8 mouse cellular contexts compared by ENCODE assay signal in the genomic region with DNA sequence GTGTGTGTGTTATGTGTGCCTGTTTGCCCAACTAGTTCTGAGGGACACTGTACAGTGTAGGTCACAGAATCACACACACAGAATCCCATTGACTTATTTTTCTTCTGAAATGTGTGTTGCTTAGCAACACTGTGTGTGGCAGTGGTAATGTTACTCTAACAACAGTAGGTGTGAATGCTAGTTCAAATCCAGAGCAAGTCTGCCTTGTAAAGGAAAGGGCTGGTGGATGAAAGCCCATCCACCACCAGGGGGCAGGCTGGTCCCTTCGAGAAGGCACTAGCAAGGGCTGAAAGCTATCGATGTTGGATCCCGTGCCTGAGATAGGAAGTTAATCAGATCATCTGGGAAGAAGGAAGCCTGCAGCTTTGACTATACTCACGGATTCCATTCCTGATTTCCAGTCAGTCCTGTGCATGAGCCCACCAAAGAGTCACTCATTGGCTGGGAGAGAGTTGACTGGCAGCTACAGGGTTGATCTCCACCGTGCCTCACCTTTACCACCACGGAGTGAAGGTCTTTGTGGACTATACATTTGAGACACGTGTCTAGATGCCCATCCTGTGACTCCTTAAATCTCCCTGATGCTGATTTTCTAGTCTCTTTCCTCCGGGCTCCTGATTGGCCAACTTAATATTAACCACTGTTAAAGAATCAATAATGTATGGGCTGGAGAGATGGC. TPM values are rescaled to one million over a fixed set of nuclear protein-coding genes. Genes with fewer than 3 reads are reported as not detected.
DNase-seq lines count a peak whose midpoint lies in the region; ATAC-seq and TF ChIP-seq lines count a peak whose summit lies in the region.

No protein-coding gene starts in this region.

- in situ Hi-C loops in CH12.LX (cut with MboI; ENCODE audit: low pct_ligation_motif_present, low pct_unique_long_range_greater_than_20kb, low sequenced_read_pairs), result no loop called here

- H3K4me3 ChIP-seq in CH12.LX (replicated peaks in 1 of 3; ENCODE audit: low read depth in 2 of 3, low read length in 2 of 3, poor library complexity in 1 of 3), result no peak overlapping the region
- no peak overlapping the region for H3K4me3 ChIP-seq in forebrain, embryonic 10.5 days
- H3K4me3 ChIP-seq in liver, postnatal 0 days (ENCODE audit: low read depth, low read length), result no peak overlapping the region
- no peak overlapping the region for H3K4me3 ChIP-seq in neural tube, embryonic 15.5 days (replicated peaks)

- H3K9ac ChIP-seq in CH12.LX (ENCODE audit: insufficient read depth, low read depth), result no peak overlapping the region
- no peak overlapping the region for H3K9ac ChIP-seq in liver, postnatal 0 days (replicated peaks)
- no peak overlapping the region for H3K9ac ChIP-seq in neural tube, embryonic 15.5 days (replicated peaks)

- H3K9me3 ChIP-seq in CH12.LX (replicated peaks; ENCODE audit: low read length), result no peaks in the 10 kb centered on the region
- no peaks in the 10 kb centered on the region for H3K9me3 ChIP-seq in forebrain, embryonic 10.5 days
- no peaks in the 10 kb centered on the region for H3K9me3 ChIP-seq in liver, postnatal 0 days (ENCODE audit: low read length)
- no peaks in the 10 kb centered on the region for H3K9me3 ChIP-seq in neural tube, embryonic 15.5 days (replicated peaks)

- H3K79me2 ChIP-seq in CH12.LX (replicated peaks; ENCODE audit: control insufficient read depth, extremely low read depth, insufficient read depth, poor library complexity, severe bottlenecking), result no peaks in the 10 kb centered on the region

- H3K27ac ChIP-seq in CH12.LX (ENCODE audit: insufficient read depth, low read depth), result no peak overlapping the region
- no peak overlapping the region for H3K27ac ChIP-seq in forebrain, embryonic 10.5 days
- H3K27ac ChIP-seq in liver, postnatal 0 days (ENCODE audit: low read depth), result no peak overlapping the region
- H3K27ac ChIP-seq in neural tube, embryonic 15.5 days (replicated peaks), result no peak overlapping the region

- no peak for TF ChIP-seq POLR2A in CH12.LX (IDR thresholded peaks at IDR 0.05; ENCODE audit: low read depth, low read length)

- TF ChIP-seq EP300 in CH12.LX (IDR thresholded peaks at IDR 0.05; ENCODE audit: low read length), result no peak
- no peak for TF ChIP-seq EP300 in liver, postnatal 0 days (IDR thresholded peaks at IDR 0.05; ENCODE audit: low read depth)

- no peaks in the 10 kb centered on the region for H3K4me1 ChIP-seq in CH12.LX (ENCODE audit: control insufficient read depth in 1 of 2, insufficient read depth in 2 of 2)
- peaks cover 14% of the 10 kb centered on the region for H3K4me1 ChIP-seq in forebrain, embryonic 10.5 days
- H3K4me1 ChIP-seq in liver, postnatal 0 days (ENCODE audit: insufficient read depth), result no peaks in the 10 kb centered on the region
- H3K4me1 ChIP-seq in neural tube, embryonic 15.5 days, result no peaks in the 10 kb centered on the region

- TF ChIP-seq RAD21 in CH12.LX (IDR thresholded peaks at IDR 0.05; ENCODE audit: low read depth, low read length), result peak; percentile 85

- ATAC-seq in liver, postnatal 0 days, result peak; percentile 64
- peak; percentile 80 for ATAC-seq in neural tube, embryonic 15.5 days (ENCODE audit: low FRiP score)

- intact Hi-C loops in heart, postnatal 14 days (cut with DNase I), result loop anchor here (2.0 kb wide), 1 partner anchor 390 kb away; no protein-coding TSS in a partner anchor

- peak; percentile 94 to 95 for TF ChIP-seq CTCF in CH12.LX (conservative IDR thresholded peaks at IDR 0.05 in 1 of 2, IDR thresholded peaks at IDR 0.05 in 1 of 2; ENCODE audit: low read depth in 2 of 2, low read length in 2 of 2)
- peak; percentile 89 for TF ChIP-seq CTCF in liver, postnatal 0 days (IDR thresholded peaks at IDR 0.05; ENCODE audit: low read depth)

- 0 out of 2 replicates have a peak overlapping the region, but pooled peaks have one; percentile 38 for H3K4me2 ChIP-seq in CH12.LX (ENCODE audit: insufficient read depth, low read depth, poor library complexity, severe bottlenecking)
- no peak overlapping the region for H3K4me2 ChIP-seq in liver, postnatal 0 days (ENCODE audit: low read depth, low read length)
- no peak overlapping the region for H3K4me2 ChIP-seq in neural tube, embryonic 15.5 days

- peak; percentile 82 for DNase-seq in CH12.LX (ENCODE audit: extremely low read depth)
- DNase-seq in c-Kit-negative CD71-positive TER-119-positive erythroid progenitor cells, embryonic 14.5 days (ENCODE audit: low read depth, low spot score), result peak; percentile 13
- DNase-seq in forebrain, embryonic 10.5 days (ENCODE audit: extremely low spot score, low spot score), result peak; percentile 81
- peak; percentile 86 to 90 for DNase-seq in heart, postnatal 14 days
- peak; percentile 94 to 95 for DNase-seq in kidney, postnatal 4 days
- peak; percentile 84 for DNase-seq in liver, postnatal 0 days
- peak; percentile 93 for DNase-seq in testis, postnatal 10 days (ENCODE audit: low spot score)

- H3K27me3 ChIP-seq in CH12.LX (replicated peaks), result peaks cover 23% of the 10 kb centered on the region
- H3K27me3 ChIP-seq in forebrain, embryonic 10.5 days (ENCODE audit: poor library complexity, severe bottlenecking), result no peaks in the 10 kb centered on the region
- H3K27me3 ChIP-seq in liver, postnatal 0 days (ENCODE audit: insufficient read depth, low read length), result no peaks in the 10 kb centered on the region
- no peaks in the 10 kb centered on the region for H3K27me3 ChIP-seq in neural tube, embryonic 15.5 days (replicated peaks)

- dilution Hi-C loops in CH12.LX (cut with MboI; ENCODE audit: extremely low pct_ligation_motif_present, extremely low pct_unique_long_range_greater_than_20kb, low sequenced_read_pairs), result no loop called here

- no peaks in the 10 kb centered on the region for H3K36me3 ChIP-seq in CH12.LX (replicated peaks in 1 of 2; ENCODE audit: control insufficient read depth in 1 of 2, insufficient read depth in 1 of 2, low read length in 1 of 2)
- no peaks in the 10 kb centered on the region for H3K36me3 ChIP-seq in forebrain, embryonic 10.5 days (replicated peaks)
- no peaks in the 10 kb centered on the region for H3K36me3 ChIP-seq in liver, postnatal 0 days (replicated peaks; ENCODE audit: insufficient read depth, low read length)
- H3K36me3 ChIP-seq in neural tube, embryonic 15.5 days, result no peaks in the 10 kb centered on the region

- WGBS in forebrain, embryonic 10.5 days, result 32% methylated on average over 8 of the region's 8 CpGs
- WGBS in liver, postnatal 0 days (ENCODE audit: insufficient replicate concordance), result 22% methylated on average over 8 of the region's 8 CpGs
- 33% methylated on average over 8 of the region's 8 CpGs for WGBS in neural tube, embryonic 15.5 days

TF ChIP-seq in CH12.LX, 34 proteins besides CTCF, POLR2A, EP300 and RAD21:
- peak; percentile 56; the same call in 1 of the 2 replicates for TF ChIP-seq BHLHE40 (IDR thresholded peaks at IDR 0.05; ENCODE audit: low read depth, low read length)
- TF ChIP-seq USF1 (IDR thresholded peaks at IDR 0.05; ENCODE audit: low read depth, low read length), result no peak
- TF ChIP-seq ZNF384 (IDR thresholded peaks at IDR 0.05; ENCODE audit: low read depth, low read length), result no peak
- no peak for TF ChIP-seq NRF1 (IDR thresholded peaks at IDR 0.05; ENCODE audit: low read depth, low read length)
- peak; percentile 85 for TF ChIP-seq SMC3 (IDR thresholded peaks at IDR 0.05; ENCODE audit: low read depth, low read length)
- TF ChIP-seq ETS1 (conservative IDR thresholded peaks at IDR 0.05; ENCODE audit: low read depth, low read length), result no peak
- TF ChIP-seq RCOR1 (conservative IDR thresholded peaks at IDR 0.05; ENCODE audit: low read depth, low read length), result no peak
- no peak for TF ChIP-seq TBP (conservative IDR thresholded peaks at IDR 0.05; ENCODE audit: low read depth, low read length)
- no peak for TF ChIP-seq PAX5 (IDR thresholded peaks at IDR 0.05; ENCODE audit: low read length)
- TF ChIP-seq TCF12 (IDR thresholded peaks at IDR 0.05; ENCODE audit: low read depth, low read length), result no peak
- TF ChIP-seq JUN (IDR thresholded peaks at IDR 0.05; ENCODE audit: insufficient read depth, low read depth, low read length), result no peak

RNA-seq across cellular contexts. Expression of a gene that starts 38.7 kb away (rescaled TPM):
- 17.5 and 19.2 TPM in 2 replicates for total RNA-seq in CH12.LX (2012; rRNA removed)
- 5.6 and 6.0 TPM in 2 replicates for total RNA-seq in CH12.LX (2014; rRNA removed)
- 57.2 and 60.4 TPM in 2 replicates for polyA plus RNA-seq in CH12.LX (2012; ENCODE audit: insufficient read length, low read depth)
- polyA plus RNA-seq in forebrain, embryonic 10.5 days (2016; fragmentation: Nextera tagmentation; extraction: Ambion mirVana), result 30.9 and 36.0 TPM in 2 replicates
- total RNA-seq in heart, postnatal 14 days (2021), result 10 to 100 TPM; 26.9 to 28.3 TPM
- 6.2 TPM in 2 replicates for polyA plus RNA-seq in liver, postnatal 0 days (2015; fragmentation: Nextera tagmentation; extraction: Ambion mirVana)
- 24.6 and 25.8 TPM in 2 replicates for polyA plus RNA-seq in neural tube, embryonic 15.5 days (2015; fragmentation: Nextera tagmentation; extraction: Ambion mirVana)

Comparison
In these comparisons a context has a peak if more than half of its experiments do, and no peak if none do; other contexts are left out.
1. DNase-seq: peak in every context shown above with its lines; median percentile 94 in kidney, postnatal 4 days; 93 in testis, postnatal 10 days; 88 in heart, postnatal 14 days; 84 in liver, postnatal 0 days; 82 in CH12.LX; 81 in forebrain, embryonic 10.5 days; 13 in c-Kit-negative CD71-positive TER-119-positive erythroid progenitor cells, embryonic 14.5 days.